Mouse (Mus musculus) forebrain, embryonic 10.5 days (tissue): Measurements from ENCODE around the gene Nos1ap. TPM values are rescaled to one million over a fixed set of nuclear protein-coding genes. Genes with fewer than 3 reads are reported as not detected.

Experiments used
- DNase-seq: peaks from one replicate; pipeline ENCODE4 v3.0.0-alpha.2; 2017; ENCODE audit warnings: low spot score; ENCODE audit errors: extremely low spot score
- H3K27ac ChIP-seq: fragments of 300-500 bp; sonication (generic); 2 replicates; pipeline ENCODE4 v1.5.1; 2016; ENCODE audit warnings: mild to moderate bottlenecking
- H3K27me3 ChIP-seq: fragments of 300-500 bp; sonication (generic); 2 replicates; pipeline ENCODE4 v1.6.1; 2016; ENCODE audit warnings: mild to moderate bottlenecking; ENCODE audit not compliant: poor library complexity, severe bottlenecking
- H3K36me3 ChIP-seq: fragments of 300-500 bp; sonication (generic); replicated peaks from 2 replicates; pipeline ENCODE4 v1.6.1; 2016; ENCODE audit warnings: mild to moderate bottlenecking, moderate library complexity
- H3K4me1 ChIP-seq: fragments of 300-500 bp; sonication (generic); 2 replicates; pipeline ENCODE4 v1.6.1; 2016
- H3K4me3 ChIP-seq: fragments of 300-500 bp; sonication (generic); 2 replicates; pipeline ENCODE4 v1.5.1; 2016; ENCODE audit warnings: mild to moderate bottlenecking, moderate library complexity
- H3K9me3 ChIP-seq: fragments of 300-500 bp; sonication (generic); 2 replicates; pipeline ENCODE4 v1.6.1; 2016; ENCODE audit warnings: mild to moderate bottlenecking, moderate library complexity
- WGBS: fragments of 180-500 bp; shearing (Covaris S2); methylation state at CpG from one replicate; pipeline ENCODE4 v1.1.7; 2016; 5-methylcytosine and 5-hydroxymethylcytosine counted together
- polyA plus RNA-seq: library from polyadenylated mRNA; unstranded; fragments of >200 nt; fragmentation: Nextera tagmentation; extraction: Ambion mirVana; gene quantifications from 2 replicates; pipeline ENCODE4 v1.2.1, GENCODE M21; 2016

The Nos1ap gene
- polyA plus RNA-seq, 1 experiment from 2014 or later: 10.5 TPM

DNA sequence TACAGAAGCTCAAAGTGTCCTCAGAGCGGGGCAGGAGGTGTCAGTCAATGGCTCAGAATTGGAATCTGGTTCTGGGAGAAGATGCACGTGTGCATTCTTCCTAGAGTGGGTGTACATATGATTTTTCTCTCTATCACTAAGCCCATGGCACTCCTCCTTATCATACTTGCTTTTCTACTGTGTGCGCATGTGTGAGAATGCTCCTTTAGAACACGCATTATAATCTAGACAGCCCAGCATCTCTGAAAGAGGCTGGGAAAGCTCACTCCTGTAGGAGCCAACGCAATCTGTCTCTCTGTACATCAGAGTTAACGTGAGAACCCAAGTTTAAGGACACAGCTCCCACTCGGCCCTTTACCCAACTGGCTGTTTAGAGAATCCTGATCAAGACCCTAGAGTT is 99.7 kb downstream of the Nos1ap start:
- Histone ChIP-seq H3K27me3 (no peaks in the 10 kb centered on the region), H3K4me1 (peaks cover 26% of the 10 kb centered on the region), H3K36me3 (no peaks in the 10 kb centered on the region), H3K27ac (no peak overlapping the region), H3K9me3 (no peaks in the 10 kb centered on the region), H3K4me3 (no peak overlapping the region)
- DNase-seq: no peak
- WGBS: 93% methylated on average over 7 of the region's 7 CpGs

DNA sequence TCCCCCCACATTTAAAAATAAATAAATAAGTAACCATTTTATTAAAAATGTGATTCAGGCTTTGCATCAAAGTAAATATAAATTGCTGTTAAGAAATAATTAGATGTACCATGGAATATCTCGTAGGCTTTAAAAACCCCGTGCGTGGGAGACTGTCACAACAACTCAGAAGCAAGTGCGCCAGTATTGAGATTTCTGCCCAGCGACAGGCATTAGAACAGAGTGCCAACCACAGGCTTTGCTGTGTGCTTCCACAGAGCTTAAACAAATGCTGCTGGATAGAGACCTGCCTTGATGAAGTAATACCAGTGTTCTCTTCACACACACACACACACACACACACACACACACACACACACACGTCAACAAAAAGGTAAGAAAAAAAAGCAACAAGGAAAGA is 100.2 kb downstream of the Nos1ap start:
- no peaks in the 10 kb centered on the region for H3K9me3 ChIP-seq
- no peaks in the 10 kb centered on the region for H3K36me3 ChIP-seq
- WGBS: 85% methylated on average over 6 of the region's 6 CpGs
- no peak overlapping the region for H3K4me3 ChIP-seq
- H3K27ac ChIP-seq: no peak overlapping the region
- H3K27me3 ChIP-seq: no peaks in the 10 kb centered on the region
- no peak for DNase-seq
- H3K4me1 ChIP-seq: peaks cover 31% of the 10 kb centered on the region

DNA sequence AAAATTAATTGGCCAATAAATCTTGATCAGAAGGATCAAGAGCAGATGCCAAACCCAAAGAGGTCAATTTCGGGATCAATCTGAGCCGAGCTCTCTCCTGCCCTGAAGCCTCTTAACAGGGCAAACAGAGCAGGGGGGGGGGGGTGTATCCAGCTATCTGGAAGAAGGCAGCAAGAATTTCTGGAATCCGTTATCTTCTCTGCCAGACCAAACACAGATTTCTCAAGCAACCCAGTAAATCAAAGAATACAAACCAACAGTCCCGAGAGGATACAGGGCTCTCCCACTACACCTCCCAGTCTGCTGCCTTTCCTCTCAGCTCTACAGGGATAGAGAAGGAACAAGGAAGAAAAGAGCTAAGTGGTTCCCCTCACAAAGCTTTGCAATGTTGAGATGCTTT is 104.5 kb downstream of the Nos1ap start:
- Histone ChIP-seq H3K4me1 (peaks cover 43% of the 10 kb centered on the region), H3K27me3 (no peaks in the 10 kb centered on the region), H3K4me3 (no peak overlapping the region), H3K27ac (no peak overlapping the region), H3K9me3 (no peaks in the 10 kb centered on the region), H3K36me3 (no peaks in the 10 kb centered on the region)
- no peak for DNase-seq
- WGBS: 33% methylated on average over 4 of the region's 4 CpGs

DNA sequence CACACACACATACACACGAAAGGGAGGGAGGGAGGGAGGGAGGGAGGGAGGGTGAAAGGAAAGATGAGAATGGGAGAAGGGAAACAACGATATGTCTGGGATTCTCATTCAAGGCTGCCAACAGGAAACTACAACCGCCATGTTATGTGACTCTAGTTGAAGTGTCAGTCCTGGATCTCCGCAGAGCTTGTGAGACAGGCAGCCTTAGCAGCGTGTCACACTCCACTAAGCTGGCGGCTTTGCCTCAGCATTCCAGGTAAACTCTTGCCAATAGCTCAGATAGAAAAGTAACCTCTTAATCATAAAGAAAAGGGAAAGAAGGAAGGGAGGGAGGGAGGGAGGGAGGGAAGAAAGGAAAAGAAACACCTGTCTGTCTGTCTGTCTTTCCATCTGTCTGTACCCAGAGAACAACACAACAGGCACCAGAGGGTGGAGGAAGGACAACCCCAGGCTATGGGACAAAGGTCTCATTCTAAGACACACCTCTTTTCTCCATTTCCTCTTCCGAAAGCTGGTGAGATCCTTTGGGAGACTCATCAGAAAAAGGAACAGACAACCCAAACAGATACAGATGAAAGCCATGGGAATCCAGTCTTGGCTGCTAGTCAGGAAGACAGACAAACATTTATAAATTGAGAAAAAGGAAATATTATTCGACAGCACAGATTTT is 107.3 kb downstream of the Nos1ap start:
- no peak overlapping the region for H3K27ac ChIP-seq
- H3K4me1 ChIP-seq: peaks cover 67% of the 10 kb centered on the region
- no peaks in the 10 kb centered on the region for H3K36me3 ChIP-seq
- no peak overlapping the region for H3K4me3 ChIP-seq
- H3K27me3 ChIP-seq: no peaks in the 10 kb centered on the region
- WGBS: 91% methylated on average over 7 of the region's 8 CpGs
- no peaks in the 10 kb centered on the region for H3K9me3 ChIP-seq
- no peak for DNase-seq

- H3K27me3 ChIP-seq: no peaks in the 10 kb centered on the region
- no peak for DNase-seq
- 76% methylated on average over 3 of the region's 3 CpGs for WGBS
- H3K4me1 ChIP-seq: peaks cover 74% of the 10 kb centered on the region
- no peaks in the 10 kb centered on the region for H3K36me3 ChIP-seq
- H3K27ac ChIP-seq: peak overlapping the region; percentile 22; the same call in 1 of the 2 replicates
- H3K9me3 ChIP-seq: no peaks in the 10 kb centered on the region
- no peak overlapping the region for H3K4me3 ChIP-seq
Measured at GRCm38 (mm10) chr1:170481093-170481492, 108.6 kb downstream of the Nos1ap start.

DNA sequence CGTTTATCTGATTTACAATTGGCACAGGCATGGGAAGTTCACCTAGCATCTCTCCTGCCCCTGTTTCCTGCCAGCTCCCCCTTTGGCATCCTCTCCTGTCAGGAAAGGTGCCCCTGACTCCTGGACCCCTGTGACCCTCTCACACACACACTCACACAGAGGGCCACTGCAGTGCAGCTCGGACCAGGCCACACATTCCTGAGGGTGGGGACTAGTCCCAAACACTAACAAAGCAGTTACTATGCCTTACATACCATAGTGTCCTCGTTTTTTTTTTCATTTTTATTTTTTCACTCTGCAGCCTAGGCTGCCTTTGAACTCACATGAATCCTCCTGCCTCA is 110.2 kb downstream of the Nos1ap start:
- H3K36me3 ChIP-seq: no peaks in the 10 kb centered on the region
- WGBS: 17% methylated on average over 3 of the region's 3 CpGs
- H3K4me3 ChIP-seq: no peak overlapping the region
- H3K27ac ChIP-seq: peak overlapping the region; percentile 9
- H3K4me1 ChIP-seq: peaks cover 67% of the 10 kb centered on the region
- no peak for DNase-seq
- H3K27me3 ChIP-seq: no peaks in the 10 kb centered on the region
- H3K9me3 ChIP-seq: no peaks in the 10 kb centered on the region

DNA sequence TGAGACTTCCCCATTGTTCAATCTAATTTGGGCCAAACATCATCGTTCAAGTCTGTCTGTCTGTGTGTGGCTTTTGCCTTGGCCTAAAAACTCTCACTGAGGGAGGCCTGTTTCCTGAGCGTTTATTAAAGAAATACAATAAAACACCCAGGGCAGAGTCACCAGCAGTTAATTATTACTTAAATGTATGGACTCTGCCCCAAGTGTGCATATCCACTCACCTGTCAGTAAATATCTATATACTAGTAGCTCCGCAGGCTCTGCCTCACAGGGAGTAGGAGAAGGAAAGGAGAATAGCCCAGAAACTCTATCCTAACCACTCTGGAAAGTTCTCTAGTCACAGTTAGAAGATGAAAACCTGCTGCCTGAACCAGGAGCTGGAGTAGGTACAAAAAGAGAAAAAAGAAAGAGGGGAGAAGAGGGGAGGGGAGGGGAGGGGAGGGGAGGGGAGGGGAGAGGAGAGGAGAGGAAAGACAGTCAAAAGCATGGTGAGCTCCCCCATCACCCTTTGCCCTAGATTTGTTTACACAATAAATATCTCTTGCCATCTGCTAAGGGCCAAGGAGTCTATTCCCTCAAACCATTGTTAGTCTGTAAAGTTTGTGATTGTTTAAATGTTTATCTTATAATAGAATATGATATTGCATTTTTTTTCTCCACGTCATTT is 110.7 kb downstream of the Nos1ap start:
- Histone ChIP-seq H3K9me3 (no peaks in the 10 kb centered on the region), H3K4me3 (no peak overlapping the region), H3K27me3 (no peaks in the 10 kb centered on the region), H3K4me1 (peaks cover 67% of the 10 kb centered on the region), H3K27ac (peak overlapping the region; percentile 78), H3K36me3 (no peaks in the 10 kb centered on the region)
- DNase-seq: no peak
- 66% methylated on average over 4 of the region's 4 CpGs for WGBS

- 18% methylated on average over 10 of the region's 10 CpGs for WGBS
- peaks cover 67% of the 10 kb centered on the region for H3K4me1 ChIP-seq
- DNase-seq: no peak
- H3K9me3 ChIP-seq: no peaks in the 10 kb centered on the region
- no peaks in the 10 kb centered on the region for H3K27me3 ChIP-seq
- peak overlapping the region; percentile 78 for H3K27ac ChIP-seq
- no peaks in the 10 kb centered on the region for H3K36me3 ChIP-seq
- H3K4me3 ChIP-seq: peak overlapping the region; percentile 1; the same call in 1 of the 2 replicates
Measured at GRCm38 (mm10) chr1:170477636-170478600, 111.7 kb downstream of the Nos1ap start.

GRCm38 (mm10) chr1:170473460-170473859 is 116.2 kb downstream of the Nos1ap start:
- WGBS: 86% methylated on average over 6 of the region's 6 CpGs
- H3K27ac ChIP-seq: no peak overlapping the region
- H3K4me3 ChIP-seq: no peak overlapping the region
- DNase-seq: no peak
- H3K4me1 ChIP-seq: peaks cover 42% of the 10 kb centered on the region
- H3K27me3 ChIP-seq: no peaks in the 10 kb centered on the region
- no peaks in the 10 kb centered on the region for H3K9me3 ChIP-seq
- H3K36me3 ChIP-seq: no peaks in the 10 kb centered on the region

DNA sequence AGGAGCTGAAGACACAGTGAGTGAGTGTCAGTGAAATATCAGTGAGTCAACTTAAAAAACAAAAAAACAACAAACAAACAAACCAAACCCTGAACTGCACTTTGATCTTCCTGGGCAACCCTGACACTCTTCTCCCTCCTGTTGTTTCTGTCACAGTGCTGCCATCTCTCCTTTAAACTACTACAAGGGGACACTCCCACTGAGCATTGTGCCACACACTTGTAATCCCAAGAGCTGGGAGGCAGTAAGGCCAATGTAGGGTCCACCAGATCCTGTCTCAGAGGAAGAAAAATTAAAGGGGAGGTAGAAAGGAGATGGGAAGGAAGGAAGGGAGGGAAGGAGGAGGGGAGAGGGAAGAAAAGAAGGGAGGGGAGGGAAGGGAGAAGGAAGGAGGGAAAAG is 116.8 kb downstream of the Nos1ap start:
- DNase-seq: no peak
- peaks cover 36% of the 10 kb centered on the region for H3K4me1 ChIP-seq
- H3K9me3 ChIP-seq: no peaks in the 10 kb centered on the region
- H3K27me3 ChIP-seq: no peaks in the 10 kb centered on the region
- no peak overlapping the region for H3K27ac ChIP-seq
- H3K4me3 ChIP-seq: no peak overlapping the region
- no peaks in the 10 kb centered on the region for H3K36me3 ChIP-seq

- Histone ChIP-seq H3K4me1 (peaks cover 16% of the 10 kb centered on the region), H3K9me3 (no peaks in the 10 kb centered on the region; the same call in 1 of the 2 replicates), H3K27ac (no peak overlapping the region), H3K4me3 (no peak overlapping the region), H3K27me3 (no peaks in the 10 kb centered on the region), H3K36me3 (no peaks in the 10 kb centered on the region)
- DNase-seq: no peak
- 89% methylated on average over 6 of the region's 6 CpGs for WGBS
Measured at GRCm38 (mm10) chr1:170466099-170467009, 123.3 kb downstream of the Nos1ap start.

- no peak overlapping the region for H3K27ac ChIP-seq
- no peak overlapping the region for H3K4me3 ChIP-seq
- no peaks in the 10 kb centered on the region; the same call in 1 of the 2 replicates for H3K9me3 ChIP-seq
- H3K36me3 ChIP-seq: no peaks in the 10 kb centered on the region
- DNase-seq: no peak
- no peaks in the 10 kb centered on the region for H3K27me3 ChIP-seq
- 56% methylated on average over 1 of the region's 1 CpGs for WGBS
- H3K4me1 ChIP-seq: peaks cover 23% of the 10 kb centered on the region
Measured at GRCm38 (mm10) chr1:170462140-170462539, 127.5 kb downstream of the Nos1ap start.
